Mouse (Mus musculus) left cerebral cortex, adult 6 months (tissue): ENCODE data around the gene Iqcf4. TPM values are rescaled to one million over a fixed set of nuclear protein-coding genes. Genes with fewer than 3 reads are reported as not detected.

Experiments
- long read RNA-seq, 2 experiments: library from polyadenylated mRNA; unstranded; transcript quantifications; one replicate each; pipeline ENCODE4 v2.0.0; 2019 to 2020
- polyA plus RNA-seq: library from polyadenylated mRNA; unstranded; fragments of <200 nt; fragmentation: Nextera tagmentation; gene quantifications from 2 replicates; pipeline ENCODE4 v1.2.3, GENCODE M21; 2021

Gene Iqcf4
- polyA plus RNA-seq, result not detected in 2 replicates
- long read RNA-seq, experiment 1, result 0 reads
- long read RNA-seq, experiment 2, result 0 reads

GRCm38 (mm10) chr9:106570896-106571295, at the start of gene Iqcf4:
Gene Iqcf4 (minus strand): TSS chr9:106570996.

DNA sequence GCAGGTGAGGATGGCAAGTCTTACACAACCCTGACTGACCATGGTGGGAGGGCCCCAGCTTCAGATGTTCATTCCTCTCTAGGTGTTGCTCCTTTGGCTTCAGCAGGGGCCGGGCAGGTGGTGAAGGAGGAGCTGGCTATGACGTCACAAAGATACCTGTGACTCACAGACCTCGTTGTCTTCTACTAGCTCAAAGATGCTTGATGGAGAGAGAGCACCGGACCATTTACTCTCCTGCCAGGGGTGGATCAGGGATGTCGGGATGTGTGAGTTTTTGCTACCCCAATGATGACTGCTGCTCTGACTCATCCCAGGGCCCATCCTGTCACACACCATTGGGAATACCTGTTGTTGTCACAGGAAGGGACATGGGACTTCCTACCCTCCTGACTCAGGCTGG, 9.3 kb downstream of the Iqcf4 start, which contains the start of gene Iqcf3:
TSS of gene Iqcf3 (minus strand) at position 101 of the 400 bp plus-strand sequence.

Other genes starting within 250 kb of the Iqcf4 start
- gene Dusp7, start 202.4 kb downstream of the Iqcf4 start, polyA plus RNA-seq, result 17.7 and 21.8 TPM in 2 replicates
- gene Rpl29, start 141.5 kb downstream of the Iqcf4 start, polyA plus RNA-seq, result 667 and 915 TPM in 2 replicates
- 11.2 and 11.3 TPM in 2 replicates for gene Acy1, start 132.7 kb downstream of the Iqcf4 start, polyA plus RNA-seq
- 10.4 and 12.8 TPM in 2 replicates for gene Abhd14b, start 123.5 kb downstream of the Iqcf4 start, polyA plus RNA-seq
- 61.7 and 68.7 TPM in 2 replicates for gene Abhd14a, start 123.3 kb downstream of the Iqcf4 start, polyA plus RNA-seq
- gene Pcbp4, start 117.7 kb downstream of the Iqcf4 start, polyA plus RNA-seq, result 63.4 and 112 TPM in 2 replicates
- 6.8 and 13.9 TPM in 2 replicates for gene Gpr62, start 105.1 kb downstream of the Iqcf4 start, polyA plus RNA-seq
- 24.7 and 25.8 TPM in 2 replicates for gene Rrp9, start 95.0 kb downstream of the Iqcf4 start, polyA plus RNA-seq
- 5.1 and 5.3 TPM in 2 replicates for gene Parp3, start 94.0 kb downstream of the Iqcf4 start, polyA plus RNA-seq
- gene Iqcf1, start 71.0 kb downstream of the Iqcf4 start, polyA plus RNA-seq, result not detected in 2 replicates
- gene Iqcf5, start 56.4 kb downstream of the Iqcf4 start, polyA plus RNA-seq, result not detected in 2 replicates
- gene Iqcf3, start 9.4 kb downstream of the Iqcf4 start, polyA plus RNA-seq, result not detected in 2 replicates
- gene Iqcf6, start 55.6 kb upstream of the Iqcf4 start, polyA plus RNA-seq, result not detected in 2 replicates
- 24.4 and 25.1 TPM in 2 replicates for gene Grm2, start 85.1 kb upstream of the Iqcf4 start, polyA plus RNA-seq
- 115 and 122 TPM in 2 replicates for gene Tex264, start 114.9 kb upstream of the Iqcf4 start, polyA plus RNA-seq
- 1.5 and 1.8 TPM in 2 replicates for gene Rad54l2, start 218.2 kb upstream of the Iqcf4 start, polyA plus RNA-seq